Mouse (Mus musculus) neural tube, embryonic 12.5 days (tissue): ENCODE measurements around the gene Rit1. TPM values are rescaled to one million over a fixed set of nuclear protein-coding genes. Genes with fewer than 3 reads are reported as not detected.
"Not testable (repeated sequence)": the region's sequence is repeated elsewhere in the genome, so short reads cannot be mapped to it uniquely, and the experiment has no call there.

Experiments used
- ATAC-seq: fragments of 200-750 bp; cut with Nextera tagmentation; 2 replicates; pipeline ENCODE4 v1.8.0; 2017; ENCODE audit warnings: low read depth, mild to moderate bottlenecking, moderate TSS enrichment, moderate library complexity; ENCODE audit not compliant: low FRiP score
- H3K27ac ChIP-seq: fragments of 300-500 bp; sonication (generic); 2 replicates; pipeline ENCODE4 v1.5.1; 2016
- H3K27me3 ChIP-seq: fragments of 300-500 bp; sonication (generic); replicated peaks from 2 replicates; pipeline ENCODE4 v1.6.1; 2016; ENCODE audit warnings: mild to moderate bottlenecking
- H3K36me3 ChIP-seq: fragments of 300-500 bp; sonication (generic); 2 replicates; pipeline ENCODE4 v1.6.1; 2016; ENCODE audit warnings: mild to moderate bottlenecking
- H3K4me1 ChIP-seq: fragments of 300-500 bp; sonication (generic); 2 replicates; pipeline ENCODE4 v1.6.1; 2016
- H3K4me2 ChIP-seq: fragments of 300-500 bp; sonication (generic); replicated peaks from 2 replicates; pipeline ENCODE4 v1.6.1; 2016; ENCODE audit warnings: mild to moderate bottlenecking
- H3K4me3 ChIP-seq: fragments of 300-500 bp; sonication (generic); 2 replicates; pipeline ENCODE4 v1.5.1; 2016
- H3K9ac ChIP-seq: fragments of 300-500 bp; sonication (generic); 2 replicates; pipeline ENCODE4 v1.6.1; 2016; ENCODE audit warnings: mild to moderate bottlenecking
- H3K9me3 ChIP-seq: fragments of 300-500 bp; sonication (generic); 2 replicates; pipeline ENCODE4 v1.6.1; 2016; ENCODE audit warnings: mild to moderate bottlenecking
- WGBS: fragments of 180-500 bp; shearing (Covaris S2); methylation state at CpG from one replicate; pipeline ENCODE4 v1.1.7; 2016; 5-methylcytosine and 5-hydroxymethylcytosine counted together
- polyA plus RNA-seq: library from polyadenylated mRNA; unstranded; fragments of >200 nt; fragmentation: Nextera tagmentation; extraction: Ambion mirVana; gene quantifications from 2 replicates; pipeline ENCODE4 v1.2.1, GENCODE M21; 2016

The Rit1 gene
- polyA plus RNA-seq, 1 experiment from 2014 or later, result 49.1 TPM

- Histone ChIP-seq H3K27ac (0 out of 2 replicates have a peak within 1 kb of the TSS, but pooled peaks have one; percentile 57), H3K4me2 (peak within 1 kb of the TSS; percentile 55), H3K4me3 (peak within 1 kb of the TSS; percentile 43), H3K9ac (peak within 1 kb of the TSS; percentile 55; the same call in 1 of the 2 replicates)
- 3% methylated on average over 44 of the region's 51 CpGs for WGBS
- not testable (repeated sequence) for H3K4me1 ChIP-seq, H3K36me3 ChIP-seq, H3K27me3 ChIP-seq, H3K9me3 ChIP-seq
- ATAC-seq, result peak; percentile 26
Measured at GRCm38 (mm10) chr3:88774939-88775841, 58.6 kb downstream of the Rit1 start, which contains the start of gene Syt11. Gene Syt11 (minus strand): TSS chr3:88775164.

Other genes with a start within 250 kb of the Rit1 start
- 27.6 and 27.9 TPM in 2 replicates for gene Lmna, start 206.9 kb upstream of the Rit1 start, polyA plus RNA-seq
- gene Mex3a, start 184.4 kb upstream of the Rit1 start, polyA plus RNA-seq, result 41.9 and 43.3 TPM in 2 replicates
- 0.29 and 0.57 TPM in 2 replicates for gene Rab25, start 168.5 kb upstream of the Rit1 start, polyA plus RNA-seq
- gene Lamtor2, start 163.8 kb upstream of the Rit1 start, polyA plus RNA-seq, result 143 and 145 TPM in 2 replicates
- 60.0 and 61.6 TPM in 2 replicates for gene Ubqln4, start 163.1 kb upstream of the Rit1 start, polyA plus RNA-seq
- gene Ssr2, start 141.0 kb upstream of the Rit1 start, polyA plus RNA-seq, result 149 and 157 TPM in 2 replicates
- 186 TPM in 2 replicates for gene Arhgef2, start 110.9 kb upstream of the Rit1 start, polyA plus RNA-seq
- not detected in 2 replicates for gene Rxfp4, start 63.7 kb upstream of the Rit1 start, polyA plus RNA-seq
- gene Khdc4, start 31.0 kb upstream of the Rit1 start, polyA plus RNA-seq, result 120 and 124 TPM in 2 replicates
- gene Syt11, start 58.3 kb downstream of the Rit1 start, polyA plus RNA-seq, result 199 and 209 TPM in 2 replicates
- gene Gon4l, start 118.4 kb downstream of the Rit1 start, polyA plus RNA-seq, result 16.1 and 16.6 TPM in 2 replicates
- 43.3 and 45.5 TPM in 2 replicates for gene Msto1, start 197.2 kb downstream of the Rit1 start, polyA plus RNA-seq
- gene Ash1l, start 233.8 kb downstream of the Rit1 start, polyA plus RNA-seq, result 18.7 and 19.9 TPM in 2 replicates
- gene Dap3, start 234.3 kb downstream of the Rit1 start, polyA plus RNA-seq, result 148 and 157 TPM in 2 replicates